Mouse (Mus musculus) limb, embryonic 14.5 days (tissue): ENCODE measurements at regions not wholly inside any gene's neighbourhood (a gene's known extent, or its start where the extent isn't known, plus 50 kb on each side); places are given as distances from the start of the nearest gene placed in this dataset.

ENCODE experiments used
- ATAC-seq: fragments of 200-750 bp; cut with Nextera tagmentation; 2 replicates; pipeline ENCODE4 v1.8.0; 2017; ENCODE audit warnings: low read depth, moderate number of reproducible peaks, moderate TSS enrichment; ENCODE audit not compliant: low FRiP score
- DNase-seq: peaks from one replicate; pipeline ENCODE4 v3.0.0-alpha.2; 2015; ENCODE audit warnings: low spot score
- H3K27ac ChIP-seq: fragments of 300-500 bp; sonication (generic); replicated peaks from 2 replicates; pipeline ENCODE4 v1.5.1; 2014; ENCODE audit warnings: low read depth, mild to moderate bottlenecking, low read length, moderate library complexity, mixed read lengths
- H3K27me3 ChIP-seq: fragments of 300-500 bp; sonication (generic); 2 replicates; pipeline ENCODE4 v1.6.1; 2014; ENCODE audit warnings: low read length, mixed read lengths; ENCODE audit not compliant: control insufficient read depth, insufficient read depth
- H3K36me3 ChIP-seq: fragments of 300-500 bp; sonication (generic); 2 replicates; pipeline ENCODE4 v1.6.1; 2014; ENCODE audit warnings: mild to moderate bottlenecking, low read length, moderate library complexity, mixed read lengths; ENCODE audit not compliant: control insufficient read depth, insufficient read depth
- H3K4me1 ChIP-seq: fragments of 300-500 bp; sonication (generic); 2 replicates; pipeline ENCODE4 v1.6.1; 2014; ENCODE audit warnings: antibody characterized with exemption, low read length, mixed read lengths; ENCODE audit not compliant: control insufficient read depth, insufficient read depth
- H3K4me2 ChIP-seq: fragments of 300-500 bp; sonication (generic); replicated peaks from 2 replicates; pipeline ENCODE4 v1.6.1; 2014; ENCODE audit warnings: low read depth, mild to moderate bottlenecking, low read length, moderate library complexity; ENCODE audit not compliant: severe bottlenecking
- H3K4me3 ChIP-seq: fragments of 300-500 bp; sonication (generic); replicated peaks from 2 replicates; pipeline ENCODE4 v1.5.1; 2014; ENCODE audit warnings: low read length
- H3K9ac ChIP-seq: fragments of 300-500 bp; sonication (generic); 2 replicates; pipeline ENCODE4 v1.6.1; 2014; ENCODE audit warnings: mild to moderate bottlenecking, low read depth, low read length, moderate library complexity; ENCODE audit not compliant: severe bottlenecking
- H3K9me3 ChIP-seq: fragments of 300-500 bp; sonication (generic); 2 replicates; pipeline ENCODE4 v1.6.1; 2016; ENCODE audit warnings: low read length; ENCODE audit not compliant: control insufficient read depth
- POLR2A ChIP-seq: fragments of 200-500 bp; IDR thresholded peaks from 2 replicates; pipeline ENCODE4 v1.8.0; 2012; ENCODE audit warnings: inconsistent platforms, mild to moderate bottlenecking, moderate library complexity, borderline replicate concordance; ENCODE audit not compliant: insufficient read depth, insufficient read length; ENCODE audit errors: extremely low read depth
- WGBS: fragments of 180-500 bp; shearing (Covaris S2); extraction: QIAGEN DNeasy Blood & Tissue Kit; methylation state at CpG from one replicate; pipeline ENCODE4 v1.1.7; 2014; 5-methylcytosine and 5-hydroxymethylcytosine counted together

DNA sequence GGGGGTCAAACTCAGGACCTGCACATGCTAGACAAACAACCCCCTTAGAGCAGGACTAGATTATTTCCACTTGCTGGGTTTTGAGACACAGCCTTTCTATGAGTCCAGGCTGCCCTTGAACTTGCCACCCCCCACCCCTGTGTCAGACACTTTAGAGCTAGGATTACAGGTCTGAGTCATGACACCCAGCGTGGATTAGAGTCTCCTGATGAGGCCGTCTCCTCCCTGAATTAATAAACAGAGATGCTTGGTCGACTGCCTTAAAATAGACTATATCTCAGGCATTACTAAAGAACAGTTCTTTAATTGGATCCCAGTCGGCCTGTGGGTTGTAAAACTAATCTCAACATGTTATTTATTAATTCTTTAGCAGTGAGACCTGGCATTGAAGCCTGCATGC is 1170.5 kb downstream of the 4930447A16Rik start:
- H3K4me3 ChIP-seq = no peak overlapping the region
- H3K9ac ChIP-seq = no peak overlapping the region
- H3K4me2 ChIP-seq = no peak overlapping the region
- no peak for ATAC-seq
- no peaks in the 10 kb centered on the region for H3K36me3 ChIP-seq
- no peak for TF ChIP-seq POLR2A
- no peak for DNase-seq
- no peaks in the 10 kb centered on the region for H3K4me1 ChIP-seq
- 35% methylated on average over 4 of the region's 4 CpGs for WGBS
- 0 out of 2 replicates have a peak, but pooled peaks cover 6% of the 10 kb centered on the region for H3K9me3 ChIP-seq
- H3K27me3 ChIP-seq = no peaks in the 10 kb centered on the region
- no peak overlapping the region for H3K27ac ChIP-seq

DNA sequence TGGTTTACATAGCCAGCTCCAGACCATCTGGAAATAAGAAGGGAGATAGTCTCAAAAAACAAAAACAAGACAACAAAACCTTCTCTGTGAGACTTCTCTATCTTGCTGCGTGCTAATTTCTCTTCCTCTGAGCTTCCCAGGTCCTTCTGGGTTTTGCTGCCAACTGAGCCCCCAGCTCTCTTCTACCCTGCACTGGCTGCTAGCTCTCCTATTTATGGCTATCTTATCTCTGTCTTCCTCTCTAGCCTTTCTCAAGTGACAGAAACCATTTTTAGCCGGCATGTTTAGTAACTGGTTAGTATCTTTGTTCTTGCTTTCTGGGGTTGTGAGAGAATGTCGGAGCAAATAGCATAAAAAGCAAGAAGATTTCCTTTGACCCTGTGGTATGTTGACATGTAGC is 1172.1 kb downstream of the 4930447A16Rik start:
- Histone ChIP-seq H3K27me3 (no peaks in the 10 kb centered on the region), H3K27ac (no peak overlapping the region), H3K4me3 (no peak overlapping the region), H3K36me3 (no peaks in the 10 kb centered on the region), H3K4me2 (no peak overlapping the region), H3K9ac (no peak overlapping the region), H3K9me3 (no peaks in the 10 kb centered on the region), H3K4me1 (no peaks in the 10 kb centered on the region)
- DNase-seq = no peak
- WGBS = 88% methylated on average over 3 of the region's 3 CpGs
- ATAC-seq = no peak
- no peak for TF ChIP-seq POLR2A

DNA sequence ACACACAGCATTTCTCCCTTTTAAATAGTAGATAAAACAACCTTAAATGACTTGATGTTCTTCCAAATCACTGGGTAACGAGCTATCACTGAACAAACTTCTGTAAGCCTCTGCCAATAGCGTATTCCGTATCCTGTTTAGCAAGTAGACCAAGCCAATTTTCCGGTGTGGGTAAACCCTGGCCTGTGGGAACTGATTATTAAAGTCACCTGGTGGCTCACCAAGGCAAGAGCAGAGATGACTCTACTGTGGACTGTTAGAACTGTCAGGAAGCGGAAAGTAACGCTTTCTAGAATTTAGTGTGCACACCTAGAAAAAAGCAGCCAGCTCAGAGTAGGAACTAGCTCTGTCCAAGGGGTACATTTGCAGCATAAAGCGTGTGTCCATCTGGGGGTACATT is 1176.1 kb downstream of the 4930447A16Rik start:
- H3K36me3 ChIP-seq = no peaks in the 10 kb centered on the region
- H3K27ac ChIP-seq = no peak overlapping the region
- 74% methylated on average over 7 of the region's 7 CpGs for WGBS
- no peaks in the 10 kb centered on the region for H3K4me1 ChIP-seq
- no peak overlapping the region for H3K4me2 ChIP-seq
- H3K9ac ChIP-seq = no peak overlapping the region
- no peak overlapping the region for H3K4me3 ChIP-seq
- no peak for TF ChIP-seq POLR2A
- DNase-seq = no peak
- ATAC-seq = no peak
- no peaks in the 10 kb centered on the region for H3K27me3 ChIP-seq
- H3K9me3 ChIP-seq = no peaks in the 10 kb centered on the region

DNA sequence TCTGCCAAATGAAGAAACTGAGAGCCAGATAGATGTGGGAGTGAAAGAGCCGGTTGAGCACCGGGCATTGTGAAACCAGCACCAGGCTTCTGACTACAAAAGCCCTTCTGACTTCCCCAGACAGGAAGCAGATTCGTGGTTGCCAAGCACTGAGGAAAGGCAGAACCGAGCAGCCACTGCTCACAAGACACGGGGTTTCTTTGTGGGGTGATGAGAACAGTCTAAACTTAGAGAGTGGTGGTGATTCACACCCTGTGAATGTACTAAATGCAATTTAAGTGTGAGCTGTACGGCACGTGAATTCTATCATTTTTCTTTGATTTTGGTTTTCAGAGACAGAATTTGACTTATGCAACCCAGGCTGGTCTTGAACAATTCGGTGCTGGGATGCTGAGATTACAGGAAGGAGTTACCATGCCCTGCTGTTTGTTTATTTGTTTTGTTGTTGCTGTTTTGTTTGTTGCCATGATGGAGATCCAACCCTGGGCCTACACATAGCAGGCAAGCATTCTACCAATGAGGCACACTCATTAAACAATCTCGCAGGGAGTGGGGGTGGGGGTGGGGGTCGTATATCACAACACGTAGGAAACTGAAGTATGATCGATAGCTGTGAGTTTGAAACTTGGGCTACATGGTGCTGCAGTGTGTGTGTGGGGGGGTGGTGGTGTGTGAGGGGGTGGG is 1177.0 kb downstream of the 4930447A16Rik start:
- H3K36me3 ChIP-seq = no peaks in the 10 kb centered on the region
- 55% methylated on average over 12 of the region's 12 CpGs for WGBS
- no peak overlapping the region for H3K4me3 ChIP-seq
- DNase-seq = no peak
- no peak overlapping the region for H3K27ac ChIP-seq
- ATAC-seq = no peak
- no peak overlapping the region for H3K4me2 ChIP-seq
- no peaks in the 10 kb centered on the region for H3K27me3 ChIP-seq
- H3K4me1 ChIP-seq = no peaks in the 10 kb centered on the region
- H3K9ac ChIP-seq = no peak overlapping the region
- TF ChIP-seq POLR2A = no peak
- H3K9me3 ChIP-seq = no peaks in the 10 kb centered on the region

DNA sequence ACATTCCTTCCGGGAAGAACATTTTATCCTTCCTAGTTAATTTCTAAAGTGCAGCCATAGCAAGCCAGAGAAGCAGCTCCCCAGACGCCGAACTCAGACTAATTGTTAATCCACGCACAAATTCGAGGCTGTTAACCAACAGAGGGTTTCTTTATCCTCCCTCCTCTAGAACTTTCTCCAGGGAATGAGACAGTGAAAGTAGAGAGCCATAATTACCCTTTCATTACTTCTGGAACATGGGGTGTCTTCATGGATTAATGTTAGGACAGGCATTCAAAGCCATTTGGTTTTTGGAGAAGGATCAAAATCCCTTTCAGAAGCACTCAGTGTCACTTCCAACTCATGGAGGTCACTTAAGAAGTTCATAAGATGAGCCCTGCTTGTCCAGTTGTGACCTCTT is 1178.6 kb downstream of the 4930447A16Rik start:
- H3K4me2 ChIP-seq = no peak overlapping the region
- no peak for DNase-seq
- H3K27me3 ChIP-seq = no peaks in the 10 kb centered on the region
- no peak for TF ChIP-seq POLR2A
- H3K27ac ChIP-seq = no peak overlapping the region
- H3K4me3 ChIP-seq = no peak overlapping the region
- H3K9ac ChIP-seq = no peak overlapping the region
- no peaks in the 10 kb centered on the region for H3K4me1 ChIP-seq
- WGBS = 76% methylated on average over 5 of the region's 5 CpGs
- no peak for ATAC-seq
- H3K36me3 ChIP-seq = no peaks in the 10 kb centered on the region
- no peaks in the 10 kb centered on the region for H3K9me3 ChIP-seq

DNA sequence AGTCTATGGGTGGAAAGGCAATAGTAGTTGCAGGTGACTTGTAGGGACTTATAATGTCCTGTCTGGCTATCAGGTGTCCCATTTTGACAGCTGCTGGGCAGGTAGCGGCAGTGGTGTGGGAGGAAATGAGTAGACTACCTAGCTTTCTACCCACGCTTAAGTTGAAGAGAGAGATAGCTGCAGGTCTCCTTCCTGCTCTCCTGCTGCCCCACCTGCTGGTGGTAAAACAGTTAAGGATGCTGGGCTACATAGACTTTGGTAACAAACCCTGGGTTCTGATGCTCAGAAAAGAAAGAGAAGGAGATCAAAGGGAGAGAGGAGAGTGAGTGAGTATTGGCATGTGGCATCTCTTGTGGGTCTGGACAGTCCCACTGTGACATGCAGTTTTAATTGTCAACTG is 1182.0 kb downstream of the 4930447A16Rik start:
- TF ChIP-seq POLR2A = no peak
- H3K36me3 ChIP-seq = no peaks in the 10 kb centered on the region
- no peaks in the 10 kb centered on the region for H3K9me3 ChIP-seq
- H3K9ac ChIP-seq = no peak overlapping the region
- H3K27ac ChIP-seq = no peak overlapping the region
- H3K4me3 ChIP-seq = no peak overlapping the region
- H3K4me1 ChIP-seq = no peaks in the 10 kb centered on the region
- ATAC-seq (no peak), DNase-seq (no peak)
- no peaks in the 10 kb centered on the region for H3K27me3 ChIP-seq
- H3K4me2 ChIP-seq = no peak overlapping the region
- WGBS = 67% methylated on average over 2 of the region's 2 CpGs
